Mouse (Mus musculus): Measurements from ENCODE around the gene Cul4a.

DNA sequence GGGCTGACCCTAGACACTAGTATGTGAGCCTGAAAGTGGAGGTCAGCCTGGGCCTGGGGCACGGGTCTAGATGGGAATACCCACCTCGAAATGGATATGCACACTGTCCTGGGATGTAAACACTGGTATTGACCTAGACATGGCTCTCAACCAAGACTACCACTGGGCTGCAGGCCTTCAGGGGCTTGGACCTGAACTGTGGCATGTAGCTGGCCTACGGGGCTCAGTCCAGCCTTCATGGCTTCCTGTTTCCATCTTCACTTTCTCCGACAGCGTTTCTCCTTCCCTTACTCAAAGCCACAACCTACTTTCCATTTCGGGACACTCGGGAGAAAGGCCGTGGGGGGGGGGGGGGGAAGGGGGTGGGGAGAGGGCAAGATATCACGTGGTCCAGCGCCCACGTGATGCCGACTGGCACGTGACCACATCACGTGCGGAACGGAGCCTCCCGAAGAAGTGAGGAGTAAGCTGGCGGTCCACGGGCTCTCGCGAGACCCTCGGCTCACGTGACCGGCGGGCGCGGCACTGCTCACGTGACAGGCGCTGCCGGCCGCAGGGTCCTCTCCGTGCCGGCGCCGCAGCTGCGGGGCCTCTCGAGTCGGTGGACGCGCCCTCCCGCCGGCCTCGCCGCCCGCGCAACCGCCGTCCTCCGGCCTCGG, 53.4 kb downstream of the Cul4a start, which contains the start of gene Lamp1:
- no peak for TF ChIP-seq CTCF (IDR thresholded peaks at IDR 0.05; ENCODE audit: low read depth)
- peak; percentile 78; the same call in 1 of the 2 replicates for TF ChIP-seq EP300 (IDR thresholded peaks at IDR 0.05; ENCODE audit: low read depth)
